Mouse (Mus musculus): Measurements from ENCODE around the gene Lrrc4.

Gene Lrrc4

GRCm38 (mm10) chr6:28831011-28831853 lies at the start of gene Lrrc4:
Lrrc4 (minus strand) TSS chr6:28831747.
- DNase-seq = peak in 1 of 2 experiments; percentile 46

- DNase-seq = no peak
These were observed 49.4 kb upstream of the Lrrc4 start for GRCm38 (mm10) chr6:28880909-28881308.

GRCm38 (mm10) chr6:28879315-28879714 lies 47.8 kb upstream of the Lrrc4 start:
- DNase-seq = peak; percentile 64 to 71

DNA sequence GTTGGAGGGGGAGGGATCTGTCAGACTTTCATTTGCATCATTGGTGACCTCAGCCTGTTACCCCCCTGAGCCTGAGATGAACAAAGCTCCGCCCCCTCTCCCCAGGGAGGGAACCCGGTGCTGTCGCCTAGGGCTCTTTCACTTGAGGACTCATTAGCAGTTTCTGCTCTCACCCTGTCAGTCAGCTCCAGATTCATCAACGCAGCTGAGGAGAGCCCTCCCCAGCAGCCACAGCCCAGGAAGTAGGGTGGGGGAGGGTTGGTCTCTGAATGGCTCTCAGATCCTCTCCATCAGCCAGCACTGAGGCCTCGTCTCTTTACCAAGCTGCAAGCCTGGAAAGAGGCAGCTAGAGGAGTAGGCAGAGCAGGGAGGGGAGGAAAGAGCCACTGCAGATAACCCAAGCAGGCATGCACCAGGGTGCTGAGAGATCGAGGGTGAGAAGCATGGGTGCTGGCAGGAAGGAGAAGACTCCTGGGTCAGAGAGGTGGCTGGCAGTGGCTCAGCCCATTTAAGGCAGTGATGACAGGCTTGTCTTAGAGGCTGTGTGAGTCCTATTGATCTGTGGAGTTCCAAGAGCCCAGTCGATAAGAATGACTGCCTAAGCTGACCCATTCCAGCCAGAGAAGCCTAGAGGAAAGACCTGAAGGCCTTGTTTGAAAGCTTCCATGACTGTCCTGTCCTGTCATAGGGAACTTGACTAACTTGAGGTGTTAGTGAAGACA lies 46.6 kb upstream of the Lrrc4 start:
- DNase-seq = peak; percentile 45 to 51

DNA sequence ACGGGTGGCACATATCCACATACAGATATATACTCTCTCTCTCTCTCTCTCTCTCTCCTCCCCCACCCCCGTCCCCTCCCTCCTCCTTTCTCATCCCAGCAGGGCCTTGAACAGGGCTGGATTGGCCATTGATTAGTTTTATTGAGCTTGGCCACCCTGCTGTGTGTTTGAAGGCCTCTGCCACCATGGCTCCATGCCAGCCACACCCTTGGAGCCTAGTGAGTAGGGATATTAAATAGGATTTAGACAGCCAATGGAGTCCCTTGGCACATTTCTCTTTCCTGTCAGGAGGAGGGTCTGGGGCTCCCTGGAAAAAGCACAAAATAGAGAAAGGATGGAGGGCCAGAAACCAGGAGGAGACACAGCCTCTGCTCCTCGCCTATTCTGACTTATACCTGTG lies 44.9 kb upstream of the Lrrc4 start:
- peak; percentile 49 to 68 for DNase-seq

- DNase-seq = peak in 1 of 2 experiments; percentile 45
These were observed 43.8 kb upstream of the Lrrc4 start for GRCm38 (mm10) chr6:28875333-28875732.

DNA sequence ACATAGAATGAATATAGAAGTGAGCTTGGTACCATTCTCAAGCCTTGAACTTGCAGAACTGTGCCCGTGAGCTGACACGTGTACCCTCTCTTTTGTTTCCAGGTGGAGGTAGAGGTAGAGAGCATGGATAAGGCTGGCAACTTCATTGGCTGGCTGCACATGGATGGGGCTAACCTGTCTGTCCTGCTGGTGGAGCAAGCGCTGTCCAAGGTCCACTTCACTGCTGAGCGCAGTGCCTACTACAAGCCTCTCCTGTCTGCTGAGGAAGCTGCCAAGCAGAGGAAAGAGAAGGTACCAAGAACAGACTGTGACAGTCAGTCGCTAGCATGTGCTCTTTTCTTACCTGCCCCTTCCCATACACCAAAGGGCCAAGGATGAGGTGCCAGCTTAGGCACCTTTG lies 43.2 kb upstream of the Lrrc4 start:
- DNase-seq = no peak

DNA sequence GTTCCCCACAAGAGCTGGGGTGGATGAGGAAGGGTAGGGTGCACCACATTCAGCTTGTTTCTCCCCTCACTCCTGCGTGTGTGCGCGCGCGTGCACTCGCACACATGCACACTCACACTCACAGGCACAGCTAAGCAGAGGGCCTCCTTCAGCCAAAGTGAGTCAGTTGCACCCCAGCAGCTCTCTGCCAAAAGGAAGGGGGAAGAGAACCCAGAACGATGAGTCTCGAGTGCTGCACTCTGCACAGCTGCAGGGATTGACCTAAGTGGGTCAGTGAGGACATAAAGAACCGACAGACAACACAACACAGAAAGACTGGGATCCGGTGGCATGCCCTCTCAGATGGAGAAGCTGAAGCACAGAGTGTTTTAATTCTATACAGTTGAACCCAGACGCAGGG lies 42.5 kb upstream of the Lrrc4 start:
- no peak for DNase-seq

- peak; percentile 52 to 72 for DNase-seq
These were observed 40.9 kb upstream of the Lrrc4 start for GRCm38 (mm10) chr6:28872421-28872795.

DNA sequence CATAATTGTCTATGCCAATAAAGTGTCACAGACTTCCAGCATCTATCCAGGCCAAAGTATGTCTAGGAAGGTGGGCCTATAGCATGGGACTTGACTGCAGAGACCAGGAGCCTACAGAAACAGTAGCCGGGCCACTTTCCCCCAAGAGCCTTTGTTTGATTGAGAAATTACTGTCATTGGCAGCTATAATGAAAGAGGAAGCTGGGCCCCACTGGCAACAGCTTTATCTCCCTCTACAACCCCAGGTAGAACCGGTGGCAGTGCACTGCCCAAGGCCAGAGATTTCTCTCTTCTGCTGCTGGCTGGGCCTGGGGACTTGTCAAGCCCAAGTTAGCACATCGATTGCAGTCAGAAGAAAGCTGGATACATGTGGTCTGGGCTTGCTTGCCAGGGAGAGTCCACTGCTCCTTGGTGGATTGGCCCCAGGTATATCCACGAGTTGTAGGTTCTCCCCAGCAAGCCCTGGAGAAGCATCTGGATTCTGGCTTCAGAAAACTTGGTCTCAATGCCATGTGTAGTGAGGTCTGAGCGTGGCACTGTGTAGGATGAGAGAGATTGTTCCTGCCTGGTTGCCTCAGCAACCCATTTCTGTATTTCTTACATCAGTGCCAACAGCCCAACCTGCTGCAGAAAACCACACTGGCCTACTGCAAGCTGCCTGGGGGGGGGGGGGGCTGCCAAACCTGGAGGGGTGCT lies 40.3 kb upstream of the Lrrc4 start:
- no peak for DNase-seq

- DNase-seq = peak; percentile 47 to 49
These were observed 36.1 kb upstream of the Lrrc4 start for GRCm38 (mm10) chr6:28867516-28868251.

GRCm38 (mm10) chr6:28866206-28866605 lies 34.7 kb upstream of the Lrrc4 start:
- no peak for DNase-seq

DNA sequence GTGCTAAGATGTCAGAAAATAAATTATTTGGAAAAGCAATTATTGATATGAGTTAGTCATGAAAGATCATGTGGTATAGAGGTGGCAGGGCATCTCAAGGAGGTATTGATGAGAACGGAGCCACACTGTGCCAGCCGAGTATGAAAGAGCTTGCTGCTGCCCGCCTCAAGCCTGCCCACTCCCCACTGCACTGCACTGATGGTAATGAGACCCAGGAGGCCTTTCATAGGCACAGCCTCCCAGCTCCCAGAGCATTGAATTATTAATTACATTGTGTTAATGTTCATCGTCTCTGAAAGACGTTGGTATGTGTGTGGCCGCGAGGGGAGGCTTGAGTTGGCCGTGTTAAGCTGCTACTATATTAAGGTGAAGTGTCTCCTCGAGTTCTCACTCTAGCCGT lies 33.6 kb upstream of the Lrrc4 start:
- DNase-seq = no peak

DNA sequence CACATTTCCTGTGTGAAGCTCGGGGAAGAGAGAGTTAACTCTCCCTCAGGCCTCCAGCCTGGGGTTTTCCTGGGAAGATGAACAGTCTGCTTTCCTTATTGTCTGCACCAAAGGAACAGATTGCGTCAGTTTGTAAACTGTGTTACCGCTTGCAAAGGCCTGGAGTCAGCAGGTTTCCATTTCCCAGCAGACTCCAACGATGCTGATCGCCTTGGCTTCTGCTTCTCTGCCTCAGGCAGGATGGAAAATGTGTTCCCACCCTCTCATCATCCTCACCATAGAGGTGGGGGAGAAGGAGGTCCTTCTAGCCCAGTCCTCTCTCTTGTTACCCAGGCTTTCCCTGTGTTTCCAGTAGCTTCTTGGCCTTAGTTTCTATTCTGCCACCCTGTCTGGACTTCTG lies 33.1 kb upstream of the Lrrc4 start:
- DNase-seq = peak; percentile 53 to 62

DNA sequence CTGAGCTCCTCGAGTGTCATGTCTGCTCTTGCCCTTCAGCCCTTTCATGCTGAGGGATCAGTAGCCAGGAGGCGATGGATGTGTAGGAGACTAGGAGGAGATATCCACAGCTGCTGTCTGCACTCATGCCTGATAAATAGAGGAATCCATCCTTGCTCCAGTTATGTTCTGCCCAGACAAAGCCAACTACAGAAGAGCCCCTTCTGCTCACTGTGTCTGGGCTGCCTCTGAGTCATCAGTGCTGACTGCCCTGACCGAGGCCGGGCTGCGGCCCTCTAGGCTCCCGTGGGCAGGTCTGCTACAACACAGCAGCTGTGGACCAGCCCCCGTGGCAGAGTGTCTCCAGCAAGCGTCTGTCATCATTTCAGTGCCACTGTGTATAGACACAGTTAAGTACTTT lies 30.8 kb upstream of the Lrrc4 start:
- peak; percentile 65 to 71 for DNase-seq

GRCm38 (mm10) chr6:28860922-28861321 lies 29.4 kb upstream of the Lrrc4 start:
- no peak for DNase-seq

DNA sequence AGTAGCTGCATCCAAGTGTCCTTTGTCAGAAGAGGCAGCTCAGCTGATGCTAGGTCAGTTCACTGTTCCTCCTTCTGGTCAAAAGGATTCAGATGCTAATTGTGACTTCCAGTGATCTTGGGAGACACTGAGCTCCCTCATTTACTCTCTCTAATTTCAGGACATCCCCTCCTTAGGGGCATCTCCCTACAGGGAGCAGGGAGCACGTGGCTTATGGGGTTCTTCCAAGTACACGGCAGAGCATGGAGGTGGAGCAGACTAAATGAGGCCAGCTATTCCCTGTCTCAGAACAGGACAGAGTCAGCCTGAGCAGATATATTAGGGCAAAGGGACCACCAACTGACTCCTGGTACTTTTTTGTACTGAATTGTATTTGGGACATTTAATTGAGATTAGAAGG lies 28.9 kb upstream of the Lrrc4 start:
- DNase-seq = no peak

- DNase-seq = no peak
These were observed 27.5 kb upstream of the Lrrc4 start for GRCm38 (mm10) chr6:28859094-28859493.

DNA sequence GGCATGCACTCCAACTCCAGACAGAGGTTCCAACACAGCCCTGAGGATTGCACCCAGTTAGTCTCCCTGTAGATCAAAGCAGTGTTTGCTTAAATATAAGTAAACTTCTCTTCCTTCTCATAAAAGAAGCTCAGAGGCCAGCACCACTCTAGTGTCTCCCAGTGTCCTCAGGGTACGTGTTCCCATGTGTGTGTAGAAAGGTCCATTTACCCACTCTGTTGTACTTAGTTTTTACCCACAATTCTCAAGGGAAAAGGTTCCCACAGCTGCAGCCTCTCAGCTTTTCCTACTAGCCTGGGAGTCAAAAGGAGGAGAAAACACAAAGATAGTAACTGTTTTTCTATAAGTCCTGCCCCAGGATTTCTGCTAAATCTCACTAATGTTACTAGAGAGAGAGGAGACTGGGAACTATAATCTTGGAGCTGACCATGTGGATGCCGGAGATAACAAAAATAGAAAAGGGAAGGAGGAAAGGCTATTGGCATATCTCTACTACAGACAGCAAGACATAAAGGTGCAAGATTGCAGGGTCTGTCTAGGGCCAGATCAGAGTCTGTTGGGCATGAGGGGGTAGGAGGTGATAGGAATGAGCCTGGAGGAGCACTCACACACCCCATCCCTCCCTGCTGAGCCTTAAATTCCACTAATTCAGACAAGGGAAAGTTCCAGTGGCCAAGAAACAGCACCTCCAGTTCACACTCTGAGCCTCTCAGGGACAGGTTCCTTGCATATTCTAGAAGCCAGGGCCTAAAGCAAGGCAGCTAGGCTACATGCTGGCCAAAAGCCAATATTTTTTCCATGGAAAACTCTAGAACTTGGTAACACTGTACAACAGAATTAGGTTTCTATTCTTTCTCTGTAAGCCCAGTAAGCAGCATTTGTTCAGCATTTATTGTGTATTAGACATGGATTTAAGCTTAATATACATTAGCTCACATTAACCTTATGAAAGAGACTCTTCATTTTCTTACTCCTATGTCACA lies 25.9 kb upstream of the Lrrc4 start:
- no peak for DNase-seq

GRCm38 (mm10) chr6:28856789-28857188 lies 25.2 kb upstream of the Lrrc4 start:
- no peak for DNase-seq

- no peak for DNase-seq
These were observed 23.9 kb upstream of the Lrrc4 start for GRCm38 (mm10) chr6:28855442-28855841.

DNA sequence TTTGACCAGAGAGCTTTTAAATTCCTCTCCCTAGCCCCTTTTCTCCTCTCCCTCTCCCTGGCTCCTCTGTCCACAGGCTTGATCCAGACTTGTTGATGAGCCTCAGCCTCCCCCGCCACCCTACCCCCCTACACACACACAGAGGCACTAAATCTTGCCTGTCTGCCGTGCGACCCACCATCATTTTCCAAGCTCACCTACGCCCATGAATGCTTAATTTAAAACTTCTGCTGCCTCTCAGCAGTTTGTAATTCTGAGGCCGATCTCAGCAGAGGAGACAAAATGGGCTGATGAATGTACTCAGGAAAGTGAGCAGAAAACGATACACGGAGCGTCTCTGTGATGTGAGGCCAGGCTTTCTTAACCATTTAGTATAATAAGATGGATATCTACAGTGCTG lies 23.1 kb upstream of the Lrrc4 start:
- DNase-seq = no peak
